Mouse (Mus musculus) forebrain, embryonic 13.5 days (tissue): ENCODE data around the gene 2310030G06Rik. TPM values are rescaled to one million over a fixed set of nuclear protein-coding genes. Genes with fewer than 3 reads are reported as not detected.

Source experiments
- ATAC-seq: fragments of 200-750 bp; cut with Nextera tagmentation; 2 replicates; pipeline ENCODE4 v1.8.0; 2017
- H3K27ac ChIP-seq: fragments of 300-500 bp; sonication (generic); 2 replicates; pipeline ENCODE4 v1.5.1; 2015; ENCODE audit warnings: inconsistent platforms, mild to moderate bottlenecking, moderate library complexity
- H3K27me3 ChIP-seq: fragments of 300-500 bp; sonication (generic); 2 replicates; pipeline ENCODE4 v1.6.1; 2015; ENCODE audit warnings: mild to moderate bottlenecking, inconsistent platforms
- H3K36me3 ChIP-seq: fragments of 300-500 bp; sonication (generic); 2 replicates; pipeline ENCODE4 v1.6.1; 2015; ENCODE audit warnings: mild to moderate bottlenecking, inconsistent platforms; ENCODE audit not compliant: poor library complexity, severe bottlenecking
- H3K4me1 ChIP-seq: fragments of 300-500 bp; sonication (generic); 2 replicates; pipeline ENCODE4 v1.6.1; 2015; ENCODE audit warnings: inconsistent platforms
- H3K4me2 ChIP-seq: fragments of 300-500 bp; sonication (generic); 2 replicates; pipeline ENCODE4 v1.6.1; 2015; ENCODE audit warnings: inconsistent platforms, mild to moderate bottlenecking, moderate library complexity
- H3K4me3 ChIP-seq: fragments of 300-500 bp; sonication (generic); 2 replicates; pipeline ENCODE4 v1.5.1; 2015; ENCODE audit warnings: mild to moderate bottlenecking, inconsistent platforms
- H3K9ac ChIP-seq: fragments of 300-500 bp; sonication (generic); 2 replicates; pipeline ENCODE4 v1.6.1; 2015; ENCODE audit warnings: mild to moderate bottlenecking, inconsistent platforms
- H3K9me3 ChIP-seq: fragments of 300-500 bp; sonication (generic); replicated peaks from 2 replicates; pipeline ENCODE4 v1.6.1; 2016; ENCODE audit warnings: inconsistent platforms
- WGBS: fragments of 180-500 bp; shearing (Covaris S2); methylation state at CpG from one replicate; pipeline ENCODE4 v1.1.7; 2015; 5-methylcytosine and 5-hydroxymethylcytosine counted together
- polyA plus RNA-seq: library from polyadenylated mRNA; unstranded; fragments of >200 nt; fragmentation: Nextera tagmentation; extraction: Ambion mirVana; gene quantifications from 2 replicates; pipeline ENCODE4 v1.2.1, GENCODE M21; 2015

Gene 2310030G06Rik
- polyA plus RNA-seq = 1.0 and 1.2 TPM in 2 replicates

DNA sequence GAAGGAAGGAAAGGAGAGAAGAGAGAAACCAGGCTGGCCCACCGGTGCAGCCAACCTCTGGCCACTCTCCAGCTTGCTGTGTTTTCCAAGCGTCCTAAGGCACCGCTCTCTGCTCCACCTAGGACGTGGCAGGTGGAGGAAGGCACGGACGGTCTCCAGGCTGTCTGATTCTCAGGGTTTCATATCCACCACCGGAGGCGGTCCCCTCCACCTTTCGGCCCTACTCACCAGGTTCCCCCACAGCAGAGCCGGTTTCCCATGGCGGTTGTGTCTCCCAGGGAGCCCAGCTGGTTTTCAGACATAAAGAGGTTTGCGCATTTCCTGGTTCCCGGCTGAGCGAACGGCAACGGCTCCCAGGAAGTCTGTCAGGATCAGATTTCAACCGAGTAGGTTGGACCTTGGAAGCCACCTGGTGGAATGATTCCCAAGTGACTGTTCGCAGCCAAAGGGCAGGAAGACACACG, at the start of gene 2310030G06Rik:
Gene 2310030G06Rik, minus strand, starts transcription at position 323 of the 464 bp plus-strand sequence.
- under 1% methylated on average over 19 of the region's 19 CpGs for WGBS
- peak within 1 kb of the TSS; percentile 64 for H3K4me2 ChIP-seq

DNA sequence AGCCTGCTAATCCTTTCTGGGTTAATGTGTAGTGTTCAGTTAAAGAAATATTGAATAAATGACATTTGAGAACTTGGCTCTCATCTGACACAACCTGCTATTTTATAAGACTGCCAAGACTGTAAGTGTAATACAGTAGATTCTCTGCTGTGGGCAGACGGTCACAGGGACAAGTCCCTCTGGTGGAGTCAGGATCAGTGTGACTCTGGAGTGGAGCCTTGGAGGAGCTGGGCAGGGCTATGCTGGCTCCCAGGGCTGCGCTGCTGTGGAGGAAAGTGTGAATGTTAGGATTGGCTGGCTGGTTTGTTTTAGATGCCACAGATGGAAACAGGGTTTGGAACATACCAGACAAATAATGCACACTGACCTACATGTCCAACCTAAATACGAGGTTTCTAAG, 48.9 kb upstream of the 2310030G06Rik start:
- no peak for ATAC-seq
- H3K27me3 ChIP-seq = no peaks in the 10 kb centered on the region
- H3K36me3 ChIP-seq = peaks cover 62% of the 10 kb centered on the region
- H3K27ac ChIP-seq = no peak overlapping the region
- no peak overlapping the region for H3K9ac ChIP-seq
- H3K4me1 ChIP-seq = no peaks in the 10 kb centered on the region
- H3K4me3 ChIP-seq = no peak overlapping the region
- no peaks in the 10 kb centered on the region for H3K9me3 ChIP-seq
- WGBS = 93% methylated on average over 3 of the region's 3 CpGs
- H3K4me2 ChIP-seq = no peak overlapping the region

More for the DNA sequence above, at the start of gene 2310030G06Rik:
- ATAC-seq = peak; percentile 19; the same call in 1 of the 2 replicates
- H3K27me3 ChIP-seq = peaks cover 14% of the 10 kb centered on the region; the same call in 1 of the 2 replicates
- no peaks in the 10 kb centered on the region for H3K36me3 ChIP-seq
- peaks cover 8% of the 10 kb centered on the region for H3K4me1 ChIP-seq
- peak within 1 kb of the TSS; percentile 36 for H3K4me3 ChIP-seq
- H3K27ac ChIP-seq = no peak within 1 kb of the TSS
- peak within 1 kb of the TSS; percentile 56 for H3K9ac ChIP-seq
- H3K9me3 ChIP-seq = no peaks in the 10 kb centered on the region

DNA sequence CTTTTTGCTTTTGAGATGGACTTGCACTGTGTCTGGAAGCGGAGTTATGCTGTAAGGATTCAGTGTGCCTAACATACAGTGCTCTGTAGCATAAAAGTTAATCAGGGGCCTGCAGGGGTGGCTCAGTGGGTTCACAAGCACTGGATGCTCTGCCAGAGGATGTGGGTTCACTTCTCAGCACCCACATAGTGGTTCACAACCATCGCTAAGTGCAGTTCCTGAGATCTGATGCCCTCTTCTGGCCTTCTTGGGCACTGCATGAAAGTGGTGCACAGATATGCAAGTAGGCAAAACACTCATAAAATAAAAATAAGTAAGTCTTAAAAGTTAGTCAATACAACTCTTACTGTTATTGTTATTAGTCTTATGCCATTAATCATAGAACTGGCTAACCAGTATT, 35.8 kb upstream of the 2310030G06Rik start:
- peaks cover 84% of the 10 kb centered on the region for H3K36me3 ChIP-seq
- no peaks in the 10 kb centered on the region for H3K27me3 ChIP-seq
- H3K4me3 ChIP-seq = no peak overlapping the region
- no peak overlapping the region for H3K27ac ChIP-seq
- H3K9ac ChIP-seq = no peak overlapping the region
- no peaks in the 10 kb centered on the region for H3K4me1 ChIP-seq
- WGBS = 73% methylated on average over 2 of the region's 2 CpGs
- H3K9me3 ChIP-seq = no peaks in the 10 kb centered on the region
- H3K4me2 ChIP-seq = no peak overlapping the region
- no peak for ATAC-seq

DNA sequence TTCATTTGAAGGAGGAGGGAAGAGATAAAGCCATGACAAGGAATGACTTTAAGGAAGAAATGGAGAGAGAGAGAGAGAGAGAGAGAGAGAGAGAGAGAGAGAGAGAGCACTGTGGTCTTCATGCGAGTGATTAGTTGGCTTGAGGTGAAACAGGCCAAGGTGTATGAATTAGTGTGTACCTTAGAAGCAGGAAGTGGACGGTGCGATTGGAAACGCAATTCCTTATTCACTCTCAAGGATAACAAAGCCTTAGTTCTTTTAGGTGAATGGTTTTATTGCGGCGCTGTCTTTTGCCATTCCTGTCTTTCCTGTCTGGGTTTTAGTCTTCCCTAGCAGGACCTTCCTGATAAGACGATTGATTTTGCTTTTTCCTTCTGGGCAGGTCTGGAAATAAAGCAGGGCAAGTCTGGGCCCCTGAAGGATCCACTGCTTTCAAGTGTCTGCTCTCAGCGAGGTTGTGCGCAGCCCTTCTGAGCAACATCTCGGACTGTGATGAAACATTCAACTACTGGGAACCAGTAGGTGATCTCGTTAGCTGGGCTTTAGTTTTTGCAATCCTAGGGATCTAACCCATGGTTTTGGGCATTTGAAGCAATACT, 29.9 kb upstream of the 2310030G06Rik start:
- H3K4me3 ChIP-seq = peak overlapping the region; percentile 97

DNA sequence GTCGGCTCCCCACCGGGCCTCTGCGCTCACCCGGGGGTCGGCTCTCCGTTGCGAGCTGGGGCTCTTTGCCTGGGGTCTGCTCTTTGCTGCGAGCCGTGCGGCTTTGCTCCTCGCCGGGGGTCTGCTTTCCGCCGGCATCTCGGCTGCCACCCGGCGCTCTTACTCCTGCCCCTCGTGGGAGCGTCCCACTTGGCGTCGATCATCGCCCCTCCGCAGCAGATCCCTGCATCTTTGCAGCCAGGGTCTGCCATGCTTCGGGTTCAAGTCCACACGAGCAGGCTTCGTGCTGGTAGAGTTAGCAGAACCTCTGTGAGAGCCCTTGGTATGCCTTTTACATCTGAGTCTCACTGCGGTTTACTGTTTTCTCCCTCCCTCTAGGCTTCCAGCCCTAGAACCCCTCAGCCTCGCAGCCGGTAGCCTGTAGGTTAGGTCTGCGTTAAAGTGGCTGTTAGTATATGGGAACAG, 29.4 kb upstream of the 2310030G06Rik start:
- Histone ChIP-seq H3K4me1 (peaks cover 24% of the 10 kb centered on the region), H3K27ac (peak overlapping the region; percentile 77), H3K27me3 (no peaks in the 10 kb centered on the region), H3K4me2 (peak overlapping the region; percentile 86), H3K9ac (peak overlapping the region; percentile 92), H3K36me3 (peaks cover 31% of the 10 kb centered on the region), H3K9me3 (no peaks in the 10 kb centered on the region), H3K4me3 (peak overlapping the region; percentile 97)
- under 1% methylated on average over 28 of the region's 30 CpGs for WGBS
- peak; percentile 80 for ATAC-seq

More for the DNA sequence above, 29.9 kb upstream of the 2310030G06Rik start:
- 72% methylated on average over 11 of the region's 11 CpGs for WGBS
- Histone ChIP-seq H3K27me3 (no peaks in the 10 kb centered on the region), H3K9me3 (no peaks in the 10 kb centered on the region), H3K36me3 (peaks cover 36% of the 10 kb centered on the region), H3K27ac (no peak overlapping the region), H3K4me2 (peak overlapping the region; percentile 86), H3K4me1 (peaks cover 24% of the 10 kb centered on the region), H3K9ac (peak overlapping the region; percentile 92)
- ATAC-seq = no peak

DNA sequence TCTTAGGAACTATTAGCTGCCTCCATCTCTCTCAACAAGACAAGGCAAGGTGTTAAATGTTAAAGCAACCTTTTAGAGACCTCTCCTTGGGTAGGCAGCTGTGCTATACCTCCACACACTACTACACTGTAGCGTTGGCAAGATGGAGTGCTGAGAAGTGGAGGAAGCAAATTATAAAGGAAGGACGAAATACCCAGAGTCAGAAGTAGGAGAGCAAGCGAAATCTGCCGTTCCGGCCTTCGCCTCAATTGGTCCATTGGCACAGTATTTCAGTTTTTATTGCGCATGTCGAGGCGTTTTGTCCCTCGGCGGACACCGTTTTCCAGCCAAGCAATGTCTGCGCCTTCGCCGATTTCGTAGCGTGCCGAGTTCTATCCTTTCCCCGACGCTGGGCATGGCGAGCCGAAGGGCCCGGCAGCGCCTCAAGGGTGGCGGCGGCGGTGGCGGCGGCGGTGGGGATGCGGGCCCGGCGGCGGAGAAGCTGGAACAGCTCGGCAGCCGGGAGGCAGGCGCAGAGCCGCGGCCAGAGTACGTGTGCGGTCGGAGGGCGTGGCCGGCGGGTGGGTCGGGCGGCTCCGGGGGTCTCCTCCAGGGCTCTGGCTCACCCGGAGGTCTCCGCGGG, 28.8 kb upstream of the 2310030G06Rik start, which contains the start of the genes Alg9 and 1110032A03Rik:
Gene Alg9, plus strand, starts transcription at position 29 of the 622 bp plus-strand sequence.
Gene 1110032A03Rik, minus strand, starts transcription at position 530 of the 622 bp plus-strand sequence.
- peak; percentile 89 for ATAC-seq
- Histone ChIP-seq H3K36me3 (peaks cover 25% of the 10 kb centered on the region), H3K4me3 (peak within 1 kb of the TSS; percentile 97), H3K9ac (peak within 1 kb of the TSS; percentile 92), H3K4me2 (peak within 1 kb of the TSS; percentile 86), H3K4me1 (peaks cover 24% of the 10 kb centered on the region), H3K27ac (peak within 1 kb of the TSS; percentile 77), H3K9me3 (no peaks in the 10 kb centered on the region), H3K27me3 (no peaks in the 10 kb centered on the region)
- WGBS = 0% methylated on average over 33 of the region's 51 CpGs

DNA sequence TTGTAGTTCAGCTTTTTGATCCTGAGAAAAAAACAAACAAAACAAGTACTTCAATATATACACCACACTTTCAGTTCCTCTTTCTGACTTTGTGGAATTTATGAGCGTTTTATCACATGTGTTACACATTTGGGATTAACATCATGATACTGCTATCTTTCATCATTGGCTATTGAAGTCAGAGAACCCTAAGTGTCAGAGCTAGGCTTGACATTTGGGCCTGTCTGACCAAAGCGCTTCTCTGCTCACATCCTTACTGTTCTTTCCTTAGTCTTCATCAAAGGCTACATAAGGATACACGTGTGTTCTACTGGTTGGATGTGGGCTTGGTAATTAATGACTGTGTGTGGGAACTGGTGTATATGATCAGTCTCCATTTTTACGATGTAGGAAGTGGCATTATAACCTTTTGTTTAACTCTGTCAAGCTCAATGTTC, 27.7 kb upstream of the 2310030G06Rik start:
- Histone ChIP-seq H3K4me1 (peaks cover 30% of the 10 kb centered on the region), H3K4me2 (peak overlapping the region; percentile 86), H3K36me3 (peaks cover 14% of the 10 kb centered on the region), H3K27me3 (no peaks in the 10 kb centered on the region), H3K27ac (no peak overlapping the region; the same call in 1 of the 2 replicates), H3K4me3 (peak overlapping the region; percentile 97; the same call in 1 of the 2 replicates), H3K9me3 (no peaks in the 10 kb centered on the region), H3K9ac (peak overlapping the region; percentile 45; the same call in 1 of the 2 replicates)
- WGBS = 87% methylated on average over 4 of the region's 4 CpGs
- no peak for ATAC-seq

DNA sequence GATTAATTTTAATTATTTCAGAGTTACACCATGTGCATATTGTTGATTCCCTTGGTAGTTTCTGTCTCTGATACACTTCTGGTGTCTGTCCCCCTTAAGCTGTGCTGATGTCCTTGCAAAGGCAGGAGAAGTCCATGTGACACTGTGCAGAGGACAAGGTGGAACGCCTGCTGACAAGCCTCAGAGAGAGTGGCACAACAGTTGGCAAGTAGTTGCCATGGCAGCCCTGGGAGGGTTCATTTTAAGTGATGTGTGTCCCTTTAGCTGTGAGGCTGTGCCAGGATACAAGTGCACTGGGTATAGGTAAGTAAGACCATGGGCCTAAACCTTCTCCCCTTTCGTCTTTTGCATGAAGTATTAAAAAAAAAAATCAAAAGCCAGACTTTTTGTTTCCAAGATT, 23.7 kb upstream of the 2310030G06Rik start:
- Histone ChIP-seq H3K27ac (no peak overlapping the region), H3K27me3 (no peaks in the 10 kb centered on the region), H3K4me2 (no peak overlapping the region), H3K9me3 (no peaks in the 10 kb centered on the region), H3K4me3 (no peak overlapping the region), H3K4me1 (peaks cover 30% of the 10 kb centered on the region), H3K9ac (no peak overlapping the region), H3K36me3 (peaks cover 7% of the 10 kb centered on the region)
- no peak for ATAC-seq
- WGBS = 85% methylated on average over 2 of the region's 2 CpGs

DNA sequence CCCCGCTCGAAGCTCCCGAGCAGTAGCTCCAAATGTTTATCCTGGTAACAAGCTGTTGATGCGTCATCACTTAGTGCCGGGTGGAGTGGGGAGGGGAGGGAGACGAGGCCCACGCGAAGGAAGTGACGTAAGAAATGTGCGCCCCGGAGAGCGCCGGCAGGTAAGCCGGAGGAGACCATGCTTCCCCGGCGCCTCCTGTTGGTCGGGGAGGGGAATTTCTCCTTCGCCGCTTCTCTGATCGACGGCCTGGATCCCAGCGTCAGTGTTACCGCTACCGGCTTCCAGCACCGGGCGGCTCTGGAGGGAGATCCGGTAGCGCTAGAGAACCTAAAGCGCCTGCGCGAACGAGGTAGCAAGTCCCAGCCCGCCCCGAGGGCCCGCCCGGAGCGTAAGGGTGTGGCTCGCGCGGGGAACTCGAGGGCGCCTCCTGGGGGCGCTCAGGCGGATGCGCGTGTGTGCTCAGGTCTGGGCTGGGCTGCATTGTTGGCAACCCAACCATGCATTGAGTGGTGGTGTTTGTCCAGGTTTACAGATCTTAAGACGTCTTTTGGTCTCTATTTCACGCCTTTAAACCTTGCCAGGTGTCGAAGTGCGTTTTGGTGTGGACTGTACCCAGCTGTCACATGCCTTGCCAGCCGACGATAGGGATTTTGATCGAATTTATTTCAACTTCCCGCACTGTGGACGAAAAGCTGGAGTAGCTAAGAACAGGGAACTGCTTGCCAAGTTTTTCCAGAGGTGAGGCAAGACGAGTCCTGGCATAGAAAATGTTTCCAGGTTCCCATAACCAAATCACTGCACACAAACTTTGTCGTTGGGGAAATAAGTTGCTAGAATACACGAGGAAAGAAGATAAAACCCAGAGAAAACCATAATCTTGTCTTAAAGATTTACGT, 22.0 kb upstream of the 2310030G06Rik start, which contains the start of gene Fdxacb1:
Gene Fdxacb1, plus strand, starts transcription at position 130 of the 896 bp plus-strand sequence.
- Histone ChIP-seq H3K27ac (peak within 1 kb of the TSS; percentile 90), H3K36me3 (peaks cover 7% of the 10 kb centered on the region), H3K4me2 (peak within 1 kb of the TSS; percentile 69), H3K9me3 (no peaks in the 10 kb centered on the region), H3K4me1 (peaks cover 19% of the 10 kb centered on the region), H3K27me3 (no peaks in the 10 kb centered on the region), H3K4me3 (peak within 1 kb of the TSS; percentile 65), H3K9ac (peak within 1 kb of the TSS; percentile 77)
- 5% methylated on average over 53 of the region's 59 CpGs for WGBS
- peak; percentile 96 for ATAC-seq

DNA sequence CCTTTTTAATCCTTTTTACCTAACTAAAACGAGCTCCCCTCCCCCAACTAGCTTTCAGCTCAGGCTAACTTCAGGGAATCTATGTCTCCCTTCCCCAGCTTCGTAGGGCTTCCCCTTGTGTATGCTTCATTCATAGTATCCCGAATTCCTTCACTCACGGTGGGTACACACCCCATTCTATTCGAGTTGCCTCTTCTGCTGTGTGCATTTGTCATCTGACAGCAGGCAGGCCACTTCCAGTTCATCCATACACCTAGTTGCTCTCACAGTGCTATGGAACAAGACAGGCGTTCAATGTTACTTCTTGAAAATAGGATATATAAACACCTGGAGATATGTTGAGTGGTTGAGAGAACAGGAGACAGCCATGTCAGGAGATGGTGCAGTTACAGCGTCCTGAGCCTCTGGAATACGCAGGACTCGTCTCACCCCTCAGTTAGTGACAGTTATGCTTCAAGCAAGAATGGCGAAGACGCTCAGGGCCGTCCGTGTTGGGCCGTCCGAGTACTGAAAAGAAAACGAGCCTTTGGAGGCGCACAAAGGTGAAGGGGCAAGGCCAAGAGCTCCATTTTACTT, 21.3 kb upstream of the 2310030G06Rik start:
- Histone ChIP-seq H3K4me3 (peak overlapping the region; percentile 65), H3K27ac (peak overlapping the region; percentile 90; the same call in 1 of the 2 replicates), H3K4me2 (peak overlapping the region; percentile 69), H3K9ac (peak overlapping the region; percentile 77), H3K4me1 (peaks cover 19% of the 10 kb centered on the region), H3K27me3 (no peaks in the 10 kb centered on the region), H3K36me3 (peaks cover 7% of the 10 kb centered on the region), H3K9me3 (no peaks in the 10 kb centered on the region)
- 7% methylated on average over 17 of the region's 17 CpGs for WGBS
- ATAC-seq = no peak; the same call in 1 of the 2 replicates

DNA sequence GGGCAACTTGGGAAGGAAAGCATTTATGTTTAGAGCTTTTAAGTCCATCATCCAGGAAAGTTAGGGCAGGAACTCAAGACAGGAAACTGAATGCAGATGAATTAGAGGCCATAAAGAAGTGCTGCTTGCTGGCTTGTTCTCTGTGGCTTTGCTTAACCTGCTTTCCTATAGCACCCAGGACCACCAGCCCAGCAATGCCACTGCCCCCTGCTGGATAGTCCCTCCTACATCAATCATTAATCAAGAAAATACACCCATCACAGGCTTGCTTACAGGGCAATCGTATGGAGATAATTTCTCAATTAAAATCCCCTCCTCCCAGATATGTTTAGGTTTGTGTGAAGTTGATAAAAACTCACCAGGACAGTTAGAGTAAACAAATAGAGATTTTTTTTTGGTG, 17.0 kb upstream of the 2310030G06Rik start:
- 78% methylated on average over 1 of the region's 1 CpGs for WGBS
- no peak overlapping the region for H3K9ac ChIP-seq
- ATAC-seq = no peak

More for the DNA sequence above, 17.0 kb upstream of the 2310030G06Rik start:
- no peak overlapping the region for H3K27ac ChIP-seq
- no peaks in the 10 kb centered on the region for H3K9me3 ChIP-seq
- no peak overlapping the region for H3K4me3 ChIP-seq
- H3K4me1 ChIP-seq = peaks cover 8% of the 10 kb centered on the region
- H3K27me3 ChIP-seq = 0 out of 2 replicates have a peak, but pooled peaks cover 3% of the 10 kb centered on the region
- no peak overlapping the region for H3K4me2 ChIP-seq
- H3K36me3 ChIP-seq = no peaks in the 10 kb centered on the region
